Mouse (Mus musculus): ENCODE results near the gene Ankrd16. TPM values are rescaled to one million over a fixed set of nuclear protein-coding genes. Genes with fewer than 3 reads are reported as not detected.

Gene Ankrd16
- 10 to 100 TPM; 49.0 to 65.8 (median 61.4) TPM for total RNA-seq (2022)

GRCm38 (mm10) chr2:11777091-11778068 lies at the start of gene Ankrd16, which contains the start of gene Fbh1:
Gene Ankrd16 (plus strand): TSS chr2:11777876.
Gene Fbh1 (minus strand): TSS chr2:11777582.
- DNase-seq (ENCODE audit: low spot score in 2 of 2): peak; percentile 99 to 100

GRCm38 (mm10) chr2:11729091-11729490 lies 48.6 kb upstream of the Ankrd16 start:
- no peak for DNase-seq (ENCODE audit: low spot score in 2 of 2)

- no peak for DNase-seq (ENCODE audit: low spot score in 2 of 2)
Observed at GRCm38 (mm10) chr2:11732978-11733377, 44.7 kb upstream of the Ankrd16 start.

- no peak for DNase-seq (ENCODE audit: low spot score in 2 of 2)
Observed at GRCm38 (mm10) chr2:11735853-11736252, 41.8 kb upstream of the Ankrd16 start.

GRCm38 (mm10) chr2:11738794-11739193 lies 38.9 kb upstream of the Ankrd16 start:
- DNase-seq (ENCODE audit: low spot score in 2 of 2): no peak

GRCm38 (mm10) chr2:11739516-11740051 lies 38.1 kb upstream of the Ankrd16 start:
- no peak for DNase-seq (ENCODE audit: low spot score in 2 of 2)

- no peak for DNase-seq (ENCODE audit: low spot score in 2 of 2)
Observed at GRCm38 (mm10) chr2:11762541-11762940, 15.1 kb upstream of the Ankrd16 start.

GRCm38 (mm10) chr2:11765694-11766093 lies 12.0 kb upstream of the Ankrd16 start:
- DNase-seq (ENCODE audit: low spot score in 2 of 2): peak; percentile 60 to 66

GRCm38 (mm10) chr2:11766485-11767160 lies 11.1 kb upstream of the Ankrd16 start:
- DNase-seq (ENCODE audit: low spot score in 2 of 2): no peak

GRCm38 (mm10) chr2:11767161-11767545 lies 10.5 kb upstream of the Ankrd16 start:
- DNase-seq (ENCODE audit: low spot score in 2 of 2): no peak

- no peak for DNase-seq (ENCODE audit: low spot score in 2 of 2)
Observed at GRCm38 (mm10) chr2:11771701-11772100, 6.0 kb upstream of the Ankrd16 start.

- DNase-seq (ENCODE audit: low spot score in 2 of 2): no peak
Observed at GRCm38 (mm10) chr2:11772401-11772800, 5.3 kb upstream of the Ankrd16 start.

GRCm38 (mm10) chr2:11774426-11774825 lies 3.2 kb upstream of the Ankrd16 start:
- DNase-seq (ENCODE audit: low spot score in 2 of 2): no peak

- DNase-seq (ENCODE audit: low spot score in 2 of 2): no peak
Observed at GRCm38 (mm10) chr2:11775121-11775520, 2.6 kb upstream of the Ankrd16 start.

- no peak for DNase-seq (ENCODE audit: low spot score in 2 of 2)
Observed at GRCm38 (mm10) chr2:11776415-11776814, 1.3 kb upstream of the Ankrd16 start.

GRCm38 (mm10) chr2:11778087-11778823 lies 579 bp downstream of the Ankrd16 start:
- peak; percentile 75 to 80 for DNase-seq (ENCODE audit: low spot score in 2 of 2)

- no peak for DNase-seq (ENCODE audit: low spot score in 2 of 2)
Observed at GRCm38 (mm10) chr2:11784159-11784558, 6.5 kb downstream of the Ankrd16 start.

- no peak for DNase-seq (ENCODE audit: low spot score in 2 of 2)
Observed at GRCm38 (mm10) chr2:11794668-11795067, 17.0 kb downstream of the Ankrd16 start.

- DNase-seq (ENCODE audit: low spot score in 2 of 2): no peak
Observed at GRCm38 (mm10) chr2:11797930-11798364, 20.3 kb downstream of the Ankrd16 start.

GRCm38 (mm10) chr2:11801299-11801930 lies 23.7 kb downstream of the Ankrd16 start:
- DNase-seq (ENCODE audit: low spot score in 2 of 2): no peak
